Mouse (Mus musculus) neural tube, embryonic 10.5 days (tissue): ENCODE measurements around the gene Nat8l.

ENCODE experiments used
- DNase-seq: peaks from one replicate; pipeline ENCODE4 v3.0.0-alpha.2; 2017; ENCODE audit warnings: low spot score; ENCODE audit errors: extremely low spot score

The Nat8l gene

GRCm38 (mm10) chr5:34002636-34003035 lies 6.9 kb downstream of the Nat8l start:
- DNase-seq: no peak

GRCm38 (mm10) chr5:34004618-34005017 lies 8.8 kb downstream of the Nat8l start:
- no peak for DNase-seq

- DNase-seq: no peak
Measured at GRCm38 (mm10) chr5:34006832-34007231, 11.0 kb downstream of the Nat8l start.

GRCm38 (mm10) chr5:34007392-34007941 lies 11.7 kb downstream of the Nat8l start:
- no peak for DNase-seq

GRCm38 (mm10) chr5:34014652-34015051 lies 18.9 kb downstream of the Nat8l start:
- no peak for DNase-seq

- no peak for DNase-seq
Measured at GRCm38 (mm10) chr5:34018968-34019367, 23.2 kb downstream of the Nat8l start.

GRCm38 (mm10) chr5:34030101-34030500 lies 34.3 kb downstream of the Nat8l start:
- DNase-seq: no peak

- no peak for DNase-seq
Measured at GRCm38 (mm10) chr5:34031022-34031421, 35.2 kb downstream of the Nat8l start.

GRCm38 (mm10) chr5:34032520-34032919 lies 36.7 kb downstream of the Nat8l start:
- no peak for DNase-seq
